Mouse (Mus musculus): ENCODE data around the gene Carmil1.
A peak's percentile ranks its signal among the peaks of the same experiment; 100 is the strongest.

The Carmil1 gene

DNA sequence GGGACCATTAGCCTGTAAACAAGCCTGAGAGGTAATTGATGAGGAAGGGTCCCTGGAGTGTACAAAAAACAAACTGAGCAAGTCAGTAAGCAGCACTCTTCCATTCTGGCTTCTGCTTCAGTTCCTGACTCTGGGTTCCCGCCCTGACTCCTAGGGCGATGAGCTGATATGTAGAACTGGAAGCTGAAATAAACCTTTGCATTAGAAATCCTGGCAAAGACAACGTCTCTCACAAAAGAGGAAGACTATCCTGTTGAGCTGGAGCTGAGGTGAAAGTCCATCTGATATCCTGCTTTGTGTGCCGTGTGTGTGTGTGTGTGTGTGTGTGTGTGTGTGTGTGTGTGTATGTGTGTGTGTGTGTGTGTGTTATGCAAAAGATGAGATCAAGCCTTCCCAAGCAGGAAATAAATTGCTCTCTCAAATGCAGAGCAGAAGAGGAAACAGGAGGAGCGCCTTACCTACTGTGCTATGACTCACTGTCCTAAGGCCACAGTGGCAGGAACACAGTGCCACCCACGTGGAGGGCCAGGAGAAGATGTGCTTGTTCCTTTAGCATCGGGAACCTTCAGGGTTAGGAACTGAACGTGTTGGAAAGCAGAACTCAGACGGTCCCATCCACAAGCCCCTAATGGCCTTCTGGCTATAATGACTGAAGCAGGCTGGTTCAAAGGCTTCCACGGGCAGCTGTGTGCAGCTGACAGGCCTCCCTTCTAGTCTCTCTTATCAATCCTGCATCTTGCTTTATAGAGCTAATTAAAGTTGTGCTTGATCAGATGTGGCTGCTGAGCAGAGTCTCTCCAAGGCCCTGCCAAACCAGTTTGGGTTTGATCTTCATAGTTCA, 19.6 kb downstream of the Carmil1 start:
- DNase-seq (ENCODE audit: low spot score in 2 of 2), result peak in 1 of 2 experiments; percentile 44

DNA sequence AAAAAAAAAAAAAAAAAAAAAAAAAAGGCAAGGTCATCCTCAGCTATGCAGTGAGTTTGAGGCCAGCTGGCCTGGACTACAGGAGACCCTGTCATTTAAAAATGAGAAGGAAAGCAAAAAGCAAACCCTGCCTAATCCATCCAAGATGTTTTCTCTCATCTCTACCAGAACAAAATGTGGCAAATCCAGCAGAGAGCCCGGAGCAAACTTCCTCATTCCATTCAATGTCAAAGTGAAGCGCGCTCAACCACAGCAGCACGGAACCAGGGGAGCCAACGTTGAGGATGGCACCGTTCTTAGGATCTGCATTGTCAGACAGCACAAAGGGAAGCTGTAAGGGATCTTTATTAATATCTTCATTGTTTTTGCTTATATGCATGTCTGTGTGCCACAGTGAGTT, 22.8 kb downstream of the Carmil1 start:
- no peak for DNase-seq (ENCODE audit: low spot score in 2 of 2)

DNA sequence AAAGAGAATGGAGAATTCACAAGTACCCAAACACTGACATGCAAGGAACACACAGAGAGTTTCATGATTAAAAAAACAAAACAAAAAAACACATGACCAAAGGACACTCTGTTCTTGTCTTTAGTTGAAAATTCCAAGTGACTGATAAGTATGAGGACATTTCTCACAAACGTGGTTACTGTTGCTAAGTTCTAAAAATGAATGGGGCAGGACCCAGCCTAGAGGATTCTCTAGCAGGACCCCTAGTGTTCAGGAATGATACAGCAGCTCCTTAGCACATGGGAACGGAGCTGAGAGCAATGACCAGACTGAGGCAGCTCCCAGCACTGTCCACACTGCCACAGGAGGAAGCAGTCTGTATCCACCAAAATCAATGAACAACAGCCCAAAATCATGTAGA, 26.6 kb downstream of the Carmil1 start:
- no peak for DNase-seq (ENCODE audit: low spot score in 2 of 2)

DNA sequence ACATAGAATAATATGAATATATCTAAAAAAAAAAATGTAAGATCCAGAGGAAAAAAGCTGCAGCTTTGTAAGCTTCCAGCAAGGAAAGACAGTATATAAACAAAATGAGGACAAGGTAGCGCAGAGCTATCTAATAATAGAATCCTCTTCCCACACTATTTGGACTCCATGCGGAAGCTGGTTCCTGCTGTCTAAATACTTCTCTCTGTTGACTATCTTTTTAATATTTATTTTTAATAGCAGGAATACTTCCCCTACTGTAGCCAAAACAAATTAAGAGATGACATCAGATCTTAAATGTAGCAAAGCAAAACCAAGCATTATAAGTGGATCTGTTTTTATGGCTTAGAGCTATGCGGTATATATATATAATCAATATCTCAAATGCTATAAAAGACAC, 27.0 kb downstream of the Carmil1 start:
- DNase-seq (ENCODE audit: low spot score in 2 of 2), result no peak

DNA sequence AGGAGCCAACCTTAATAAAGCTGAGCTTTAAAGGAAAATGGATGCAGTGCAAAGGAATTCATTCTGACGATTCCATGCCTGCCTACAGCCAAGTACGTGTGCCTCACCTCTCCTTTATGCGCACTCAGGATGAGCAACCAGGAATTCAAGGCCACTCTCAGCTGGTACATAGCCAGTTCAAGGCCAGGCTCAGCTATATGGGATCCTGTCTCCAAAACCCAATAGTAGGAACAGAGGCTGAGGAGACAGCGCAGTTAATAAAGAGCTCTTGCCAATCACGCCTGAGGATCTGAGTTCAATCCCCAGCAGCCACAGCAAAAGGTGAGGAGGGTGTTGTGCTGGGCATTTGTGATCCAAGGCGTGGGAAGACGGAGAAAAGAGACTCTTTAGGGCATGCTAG, 29.4 kb downstream of the Carmil1 start:
- DNase-seq (ENCODE audit: low spot score in 2 of 2), result no peak

DNA sequence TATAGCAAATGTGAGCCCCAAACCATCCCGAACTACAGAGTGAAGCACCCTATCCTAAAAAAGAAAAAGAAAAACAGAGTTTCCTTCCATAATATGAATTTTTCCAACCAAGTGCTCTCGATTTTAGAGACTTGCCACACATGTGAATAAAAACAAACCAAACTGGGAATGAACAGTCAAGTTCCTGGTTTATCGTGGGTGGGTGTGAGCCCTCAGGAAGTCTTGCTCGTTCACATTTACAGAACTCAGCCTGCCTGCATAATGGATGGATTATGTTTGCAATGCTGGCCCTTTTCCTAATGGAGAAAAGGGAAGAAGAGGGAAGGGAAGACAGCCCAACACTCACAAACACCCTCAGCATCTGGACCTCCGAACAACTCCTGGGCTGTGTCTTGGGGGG, 32.7 kb downstream of the Carmil1 start:
- DNase-seq (ENCODE audit: low spot score in 2 of 2), result no peak

DNA sequence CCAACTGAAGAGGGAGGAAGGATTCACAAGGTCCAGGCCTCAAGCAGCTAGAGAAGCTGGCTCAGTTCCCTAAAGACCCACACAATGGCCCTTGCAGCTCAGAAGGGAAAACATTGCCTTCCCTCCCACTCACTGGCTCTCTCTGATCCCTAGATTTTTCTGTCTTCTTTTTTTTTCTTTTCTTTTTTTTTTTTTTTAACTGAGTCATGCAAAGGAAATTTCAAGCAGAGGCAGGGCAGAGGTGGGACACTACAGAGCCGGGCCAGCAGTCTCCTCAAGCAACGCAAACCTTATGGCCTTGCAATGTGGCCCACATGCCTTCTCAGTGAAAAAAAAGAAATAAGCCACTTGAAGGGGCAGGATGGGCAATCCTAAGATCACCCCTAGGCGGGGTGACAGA, 33.2 kb downstream of the Carmil1 start:
- no peak for DNase-seq (ENCODE audit: low spot score in 2 of 2)

DNA sequence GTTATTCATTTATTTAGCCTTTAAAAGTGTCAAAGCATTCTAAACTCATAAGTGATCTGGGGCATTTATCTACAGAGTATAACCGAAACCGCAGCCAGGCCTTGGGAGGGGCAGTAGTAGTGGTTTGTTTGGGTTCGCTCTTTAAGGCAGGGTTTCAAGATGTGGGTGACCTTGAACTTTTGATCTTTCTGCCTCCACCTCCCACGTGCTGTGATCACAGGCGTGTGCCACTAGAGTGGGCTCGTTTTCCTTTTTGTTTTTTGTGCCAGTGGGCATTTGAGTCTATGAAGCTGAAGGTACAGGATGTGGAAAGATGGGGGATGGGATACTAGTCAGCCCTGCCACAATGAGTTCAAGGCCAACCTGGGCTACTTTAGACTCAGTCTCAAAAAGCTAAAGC, 34.3 kb downstream of the Carmil1 start:
- DNase-seq (ENCODE audit: low spot score in 2 of 2), result no peak

DNA sequence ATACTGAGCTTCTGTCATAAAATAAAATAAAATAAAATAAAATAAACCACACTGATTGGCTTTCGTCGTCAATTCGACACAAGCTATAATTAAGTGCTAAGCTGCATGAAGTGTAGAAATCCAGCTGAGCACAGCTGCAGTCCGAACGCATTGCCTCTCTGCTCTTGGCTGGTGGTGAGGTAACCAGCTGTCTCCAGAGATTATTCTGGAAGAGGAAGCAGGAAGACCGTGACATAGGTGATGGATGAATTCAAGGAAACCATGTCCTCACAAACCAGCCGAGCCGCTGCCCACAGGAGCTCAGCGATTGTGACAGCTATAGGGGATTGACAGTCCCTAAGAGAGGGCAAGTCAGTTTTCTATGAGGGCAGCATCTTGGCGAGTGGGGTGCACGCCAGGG, 36.0 kb downstream of the Carmil1 start:
- no peak for DNase-seq (ENCODE audit: low spot score in 2 of 2)

DNA sequence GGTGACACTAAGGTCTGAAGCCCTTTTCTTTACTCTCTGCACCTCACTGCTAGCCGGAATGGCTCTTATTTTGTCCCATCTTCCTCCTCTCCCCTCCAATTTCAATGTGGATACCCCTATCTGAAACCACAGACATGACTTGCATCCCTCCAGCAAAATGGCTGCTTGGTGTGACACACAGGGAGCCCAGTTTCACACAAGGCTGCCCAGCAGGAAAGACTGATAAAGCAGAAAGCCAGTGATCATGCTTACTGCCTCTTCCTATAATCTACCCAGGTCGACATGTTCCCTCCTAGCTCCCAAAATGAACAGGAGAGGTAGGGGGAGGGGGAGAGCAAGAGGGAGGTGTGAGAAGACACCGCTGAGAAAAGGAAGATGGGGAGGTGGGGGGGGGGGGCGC, 36.6 kb downstream of the Carmil1 start:
- DNase-seq (ENCODE audit: low spot score in 2 of 2), result no peak

DNA sequence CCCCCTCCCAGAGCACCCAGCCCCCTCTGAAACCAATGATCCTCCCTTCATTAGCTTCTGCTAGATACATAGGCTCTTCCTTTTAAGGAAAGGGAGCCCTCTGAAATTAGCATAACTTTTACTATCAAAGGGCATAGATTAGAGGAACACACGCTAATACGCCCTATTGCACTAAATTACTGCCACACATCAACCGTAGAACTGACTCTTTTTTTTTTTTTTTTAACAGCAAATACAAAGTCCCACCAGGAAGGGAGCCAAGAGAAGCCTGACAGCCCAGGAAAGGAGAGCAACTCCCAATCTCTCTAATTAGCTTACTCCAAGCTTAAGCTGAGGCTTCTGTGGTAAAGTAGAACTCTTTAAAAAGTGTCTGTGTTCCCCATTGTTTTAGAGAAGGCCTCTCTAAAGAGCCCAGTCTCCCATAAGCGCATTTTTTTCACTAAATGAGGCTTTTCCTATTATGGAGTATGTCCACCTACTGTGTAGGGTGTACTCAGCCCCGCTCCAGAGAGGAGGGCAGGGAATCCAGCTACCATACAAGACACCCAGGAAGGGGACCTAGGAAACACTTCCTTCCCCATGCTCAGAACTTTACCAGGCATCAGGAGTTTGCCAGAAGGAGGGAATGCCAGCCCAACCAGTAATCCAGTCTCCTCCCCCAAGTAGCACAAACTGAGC, 38.0 kb downstream of the Carmil1 start:
- DNase-seq (ENCODE audit: low spot score in 2 of 2), result no peak

DNA sequence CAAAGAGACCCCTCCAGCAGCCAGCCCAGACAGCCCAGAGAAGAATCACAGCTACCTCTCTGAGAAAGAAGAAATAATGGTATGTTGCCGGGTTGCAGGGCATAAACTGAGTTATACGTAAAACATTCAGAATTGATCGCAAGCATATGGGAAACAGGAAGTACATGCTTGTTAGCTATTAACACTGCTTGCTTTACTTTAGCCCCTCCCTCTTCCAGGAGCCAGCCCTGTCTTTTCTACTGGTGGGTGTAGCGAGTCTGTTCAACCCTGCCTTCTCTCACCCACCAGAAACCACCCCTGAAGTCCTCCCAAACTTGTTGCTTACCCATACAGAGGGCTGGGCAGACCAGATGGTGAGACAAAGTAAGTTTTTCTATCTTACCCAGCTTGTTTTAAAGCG, 39.4 kb downstream of the Carmil1 start:
- DNase-seq (ENCODE audit: low spot score in 2 of 2), result no peak

DNA sequence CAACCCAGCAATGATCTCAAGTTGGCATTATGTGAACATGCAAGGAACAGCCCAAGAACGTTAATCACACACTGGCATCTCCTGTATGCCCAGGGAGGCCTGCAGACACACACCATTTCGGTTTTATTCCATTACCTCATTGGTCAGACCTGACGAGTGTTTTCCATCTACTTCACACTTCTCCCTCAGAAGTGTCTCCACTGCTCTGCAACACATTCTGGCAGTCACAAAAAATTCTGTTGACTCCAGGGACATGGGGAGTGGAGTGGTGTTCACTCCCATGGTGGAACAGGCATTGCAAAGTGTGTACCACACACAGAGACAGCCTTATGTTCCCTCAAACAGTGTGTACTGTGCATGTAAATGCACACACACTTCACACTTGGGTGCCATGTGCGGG, 40.2 kb downstream of the Carmil1 start:
- no peak for DNase-seq (ENCODE audit: low spot score in 2 of 2)

DNA sequence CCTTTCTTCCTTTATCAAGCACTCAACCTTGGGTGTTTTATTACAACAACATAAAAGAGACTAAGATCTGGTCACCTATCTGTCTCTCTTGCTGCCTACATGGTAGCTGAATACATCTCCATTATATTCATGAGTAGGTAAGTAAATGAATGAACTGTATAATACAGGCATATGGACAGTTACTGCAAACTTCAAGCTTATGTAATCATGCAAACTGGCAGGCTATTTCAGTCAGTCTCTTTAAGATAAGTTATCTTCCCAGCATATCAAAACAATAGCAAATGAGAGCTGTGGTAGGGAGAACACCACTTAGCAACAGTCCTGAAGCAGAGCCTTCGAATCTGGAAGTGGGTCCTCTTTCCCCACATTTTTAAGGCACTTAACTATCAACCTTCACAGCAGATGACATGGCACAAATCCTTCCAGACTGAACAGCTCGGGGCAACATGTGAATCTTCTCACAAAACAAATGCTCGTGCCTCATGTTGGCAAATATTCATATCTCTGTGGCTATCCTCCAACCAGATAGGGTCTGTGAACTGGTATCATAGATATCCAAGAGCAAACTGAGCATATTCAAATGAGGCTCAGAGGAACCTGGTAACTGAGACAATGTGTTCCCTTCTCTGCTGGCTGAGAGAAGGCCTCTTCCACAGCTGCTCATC, 42.0 kb downstream of the Carmil1 start:
- DNase-seq (ENCODE audit: low spot score in 2 of 2), result no peak

DNA sequence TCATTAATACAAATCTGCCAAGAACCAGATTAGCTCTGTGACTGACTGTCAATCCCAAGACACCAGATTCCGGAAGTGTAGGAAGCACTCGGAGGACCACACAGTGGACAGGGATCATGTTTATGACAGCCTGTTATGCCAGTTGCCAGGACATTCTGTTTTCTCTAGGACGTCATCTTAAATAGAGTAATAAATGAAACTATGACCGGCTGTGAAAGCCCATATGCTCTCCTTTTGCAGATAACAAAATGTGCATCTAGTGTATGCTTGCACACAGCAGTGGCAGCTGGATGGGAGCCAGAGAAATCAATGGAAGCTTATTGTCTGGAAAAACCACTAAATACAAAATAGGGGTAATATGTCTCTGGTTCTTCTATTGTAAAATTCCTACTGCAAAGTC, 43.9 kb downstream of the Carmil1 start:
- DNase-seq (ENCODE audit: low spot score in 2 of 2), result no peak

DNA sequence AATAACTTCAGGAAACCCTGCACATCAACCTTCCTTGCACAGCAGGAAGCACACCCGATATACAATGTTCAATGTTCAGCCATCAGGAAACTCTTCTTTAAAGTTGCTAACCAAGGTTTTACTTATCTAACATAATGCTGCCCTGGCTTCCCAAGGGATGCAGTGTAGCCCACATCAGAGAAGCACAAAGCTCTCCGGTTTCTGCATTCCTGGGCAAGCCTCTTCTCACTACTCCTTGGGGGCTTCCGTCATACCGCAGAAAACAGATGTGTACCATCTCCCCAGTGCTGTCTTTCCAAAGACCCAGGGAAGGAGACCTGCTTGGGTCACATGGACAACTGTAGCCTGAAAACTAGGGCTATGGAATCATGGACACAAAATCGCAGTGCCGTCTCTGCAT, 47.8 kb downstream of the Carmil1 start:
- DNase-seq (ENCODE audit: low spot score in 2 of 2), result no peak

DNA sequence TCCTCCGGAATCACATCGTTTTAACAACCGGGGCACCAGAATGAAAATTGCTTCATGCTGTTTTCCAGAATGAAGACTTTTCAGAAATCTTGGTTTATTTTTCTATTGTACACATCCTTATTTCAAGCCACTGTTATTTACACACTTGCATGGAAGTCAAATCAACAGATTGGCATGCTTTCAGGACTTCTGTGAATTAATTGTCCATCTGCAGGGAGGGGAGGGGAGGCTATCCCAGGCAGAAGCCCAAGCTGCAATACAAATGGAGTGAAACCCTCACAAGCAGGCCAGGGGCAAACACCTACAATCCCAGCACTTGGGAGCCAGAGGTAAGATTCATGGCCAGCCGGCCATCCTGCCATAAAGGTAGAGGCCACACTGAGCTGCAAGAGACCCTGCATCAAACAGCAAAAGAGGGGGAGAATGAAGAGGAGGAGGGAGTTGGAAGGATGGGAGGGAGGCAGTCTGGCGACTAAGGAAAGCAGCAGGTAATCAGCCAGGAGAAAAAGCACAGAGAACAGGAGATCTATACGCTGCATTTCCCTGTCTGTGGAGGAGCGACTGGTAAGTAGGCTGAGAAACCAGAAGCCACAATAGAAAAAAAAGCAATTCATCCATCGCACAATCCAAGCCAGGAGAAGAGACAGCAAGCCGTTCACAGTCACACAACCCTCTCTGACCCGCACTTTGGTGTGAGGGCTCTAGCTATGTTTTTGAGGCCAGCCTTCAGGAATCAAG, 48.7 kb downstream of the Carmil1 start:
- DNase-seq (ENCODE audit: low spot score in 2 of 2), result no peak

DNA sequence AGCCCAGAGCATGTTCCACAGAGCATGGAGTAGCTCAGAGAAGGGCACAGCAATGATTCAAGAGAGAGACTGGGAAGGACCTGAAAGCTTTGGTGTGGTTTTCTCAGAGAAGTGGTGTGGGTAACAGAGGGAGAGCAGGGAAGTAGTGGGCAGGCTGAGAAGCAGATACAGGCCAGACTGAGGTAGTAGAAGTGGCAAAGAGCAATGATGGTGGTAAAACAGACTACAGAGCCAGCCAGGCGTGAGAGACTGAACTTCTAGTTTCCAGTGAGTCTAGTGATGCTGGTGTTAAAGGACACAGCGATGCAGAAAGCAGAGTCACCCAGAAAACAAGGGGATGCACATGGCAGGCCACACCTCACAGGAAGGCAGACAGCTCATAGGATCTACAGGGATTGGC, 49.4 kb downstream of the Carmil1 start:
- DNase-seq (ENCODE audit: low spot score in 2 of 2), result no peak

DNA sequence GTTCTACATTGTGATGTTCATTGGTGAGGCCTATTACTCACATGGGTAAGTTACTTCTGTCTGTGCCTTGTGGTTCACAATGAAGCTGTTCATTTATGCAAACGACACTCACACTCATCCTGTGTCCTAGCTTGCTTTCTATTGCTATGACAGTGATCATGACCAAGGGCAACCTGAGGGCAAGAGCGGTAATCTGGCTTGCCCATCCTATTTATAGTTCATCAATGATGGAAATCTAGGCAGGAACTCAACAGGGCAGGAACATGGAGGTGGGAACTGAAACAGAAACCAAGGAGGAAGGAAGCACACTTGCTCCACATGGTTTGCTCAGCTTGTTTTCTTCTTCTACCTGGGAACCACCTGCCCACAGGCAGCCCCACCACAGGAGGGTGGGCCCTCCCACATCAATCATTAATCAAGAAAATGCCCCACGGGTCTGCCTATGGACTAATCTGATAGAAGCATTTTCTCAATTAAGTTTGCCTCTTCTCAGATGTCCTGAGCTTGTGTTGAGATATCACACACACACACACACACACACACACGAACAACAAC, 50.0 kb downstream of the Carmil1 start:
- no peak for DNase-seq (ENCODE audit: low spot score in 2 of 2)

DNA sequence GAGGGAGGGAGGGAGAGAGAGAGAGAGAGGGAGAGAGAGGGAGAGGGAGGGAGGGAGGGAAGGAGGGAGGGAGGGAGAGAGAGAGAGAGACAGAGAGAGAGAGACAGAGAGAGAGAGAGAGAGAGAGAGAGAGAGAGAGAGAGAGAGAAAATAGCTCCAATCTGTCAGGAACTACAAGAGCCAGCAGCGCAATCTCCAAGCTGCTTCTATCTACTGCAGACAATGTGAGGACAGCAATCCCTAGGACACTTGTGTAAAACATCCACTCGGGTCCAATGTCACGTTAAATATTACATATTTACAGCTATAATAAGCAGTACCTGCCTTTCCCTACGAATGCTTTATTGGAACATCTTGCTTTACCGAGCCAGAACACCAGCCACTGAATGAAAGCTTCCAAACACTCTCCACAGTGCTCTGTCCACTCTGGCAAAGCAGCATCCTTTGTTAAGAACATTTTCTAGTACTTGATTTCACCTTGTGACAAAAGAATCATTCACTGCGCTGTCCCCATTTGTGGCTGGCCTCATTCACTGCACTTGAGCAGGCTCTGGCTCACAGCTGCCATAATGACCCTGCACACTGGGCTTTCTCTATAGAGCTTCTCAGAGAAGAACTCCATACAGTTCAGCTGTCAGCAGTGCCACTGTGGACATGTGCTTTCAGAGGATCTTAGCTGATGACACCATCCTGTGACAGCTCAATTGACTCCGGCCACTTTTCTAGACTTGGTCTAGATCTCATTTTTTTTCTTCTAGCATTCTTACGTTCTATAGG, 57.0 kb downstream of the Carmil1 start:
- no peak for DNase-seq (ENCODE audit: low spot score in 2 of 2)

DNA sequence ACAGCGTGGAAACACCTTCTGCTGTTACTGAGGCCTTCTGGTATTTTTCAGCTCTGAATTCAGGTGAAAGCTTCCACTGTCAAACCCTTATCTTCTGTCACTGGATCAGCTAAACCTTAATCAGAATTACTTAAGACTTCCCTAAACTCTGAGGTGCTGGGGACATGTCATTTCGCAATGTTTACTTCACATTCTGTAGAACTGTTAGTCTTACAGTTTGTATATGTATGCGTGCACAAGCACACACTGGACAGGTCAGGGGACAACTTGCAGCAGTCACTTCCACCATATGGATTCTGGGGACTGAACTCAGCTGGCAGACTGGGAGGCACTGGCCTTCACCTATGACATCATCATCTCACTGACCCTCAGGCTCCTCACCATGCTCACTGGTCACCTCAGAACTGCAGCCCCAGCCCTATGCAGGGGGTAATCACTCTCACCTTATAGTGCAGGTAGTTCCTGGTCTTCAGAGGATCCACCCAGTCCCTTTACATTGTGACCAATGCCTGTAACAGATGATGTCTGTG, 60.1 kb downstream of the Carmil1 start:
- DNase-seq (ENCODE audit: low spot score in 2 of 2), result no peak
